Mouse (Mus musculus): ENCODE measurements at regions not wholly inside any gene's neighbourhood (a gene's known extent, or its start where the extent isn't known, plus 50 kb on each side); places are given as distances from the start of the nearest gene placed in this dataset.

- no peak for DNase-seq (ENCODE audit: extremely low read depth)
- Histone ChIP-seq H3K36me3 (replicated peaks in 1 of 2; ENCODE audit: control insufficient read depth in 1 of 2, insufficient read depth in 1 of 2, low read length in 1 of 2) (no peaks in the 10 kb centered on the region), H3K4me1 (ENCODE audit: control insufficient read depth in 1 of 2, insufficient read depth in 2 of 2) (no peaks in the 10 kb centered on the region), H3K9me3 (replicated peaks; ENCODE audit: low read length) (no peaks in the 10 kb centered on the region), H3K4me2 (ENCODE audit: insufficient read depth, low read depth, poor library complexity, severe bottlenecking) (no peak overlapping the region), H3K79me2 (replicated peaks; ENCODE audit: control insufficient read depth, extremely low read depth, insufficient read depth, poor library complexity, severe bottlenecking) (no peaks in the 10 kb centered on the region), H3K27ac (ENCODE audit: insufficient read depth, low read depth) (no peak overlapping the region), H3K9ac (ENCODE audit: insufficient read depth, low read depth) (no peak overlapping the region), H3K27me3 (replicated peaks) (no peaks in the 10 kb centered on the region), H3K4me3 (replicated peaks in 1 of 3; ENCODE audit: low read depth in 2 of 3, low read length in 2 of 3, poor library complexity in 1 of 3) (no peak overlapping the region)
- dilution Hi-C loops (cut with MboI; ENCODE audit: extremely low pct_ligation_motif_present, extremely low pct_unique_long_range_greater_than_20kb, low sequenced_read_pairs) (no loop called here), in situ Hi-C loops (cut with MboI; ENCODE audit: low pct_ligation_motif_present, low pct_unique_long_range_greater_than_20kb, low sequenced_read_pairs) (no loop called here)
- TF ChIP-seq BHLHE40 (IDR thresholded peaks at IDR 0.05; ENCODE audit: low read depth, low read length) (no peak), ZMIZ1 (IDR thresholded peaks at IDR 0.05; ENCODE audit: low read depth, low read length) (no peak), TCF12 (IDR thresholded peaks at IDR 0.05; ENCODE audit: low read depth, low read length) (no peak), PAX5 (IDR thresholded peaks at IDR 0.05; ENCODE audit: low read length) (no peak), USF1 (IDR thresholded peaks at IDR 0.05; ENCODE audit: low read depth, low read length) (no peak), MAX (IDR thresholded peaks at IDR 0.05; ENCODE audit: low read length) (no peak), MXI1 (IDR thresholded peaks at IDR 0.05; ENCODE audit: low read depth, low read length) (no peak), MAFK (IDR thresholded peaks at IDR 0.05; ENCODE audit: insufficient replicate concordance, low read length) (no peak), ZNF384 (IDR thresholded peaks at IDR 0.05; ENCODE audit: low read depth, low read length) (no peak), UBTF (IDR thresholded peaks at IDR 0.05; ENCODE audit: low read depth, low read length) (no peak), GABPA (IDR thresholded peaks at IDR 0.05; ENCODE audit: insufficient replicate concordance, low read depth, low read length) (no peak), E2F4 (IDR thresholded peaks at IDR 0.05; ENCODE audit: insufficient replicate concordance, low read depth, low read length) (no peak), TBP (conservative IDR thresholded peaks at IDR 0.05; ENCODE audit: low read depth, low read length) (no peak), RCOR1 (conservative IDR thresholded peaks at IDR 0.05; ENCODE audit: low read depth, low read length) (no peak), CHD2 (IDR thresholded peaks at IDR 0.05; ENCODE audit: low read length) (no peak), JUN (IDR thresholded peaks at IDR 0.05; ENCODE audit: insufficient read depth, low read depth, low read length) (no peak), CHD1 (IDR thresholded peaks at IDR 0.05; ENCODE audit: low read depth, low read length) (no peak)
Measured at GRCm38 (mm10) chr10:15248899-15249298, 530.9 kb upstream of the Gje1 start.

- TF ChIP-seq EP300 (IDR thresholded peaks at IDR 0.05; ENCODE audit: low read length) (no peak), ZMIZ1 (IDR thresholded peaks at IDR 0.05; ENCODE audit: low read depth, low read length) (no peak), ZC3H11A (IDR thresholded peaks at IDR 0.05; ENCODE audit: low read depth, low read length) (no peak), MEF2A (IDR thresholded peaks at IDR 0.05; ENCODE audit: borderline replicate concordance, low read depth, low read length) (no peak), BHLHE40 (IDR thresholded peaks at IDR 0.05; ENCODE audit: low read depth, low read length) (no peak), UBTF (IDR thresholded peaks at IDR 0.05; ENCODE audit: low read depth, low read length) (no peak), SIN3A (IDR thresholded peaks at IDR 0.05; ENCODE audit: low read length) (no peak), POLR2AphosphoS2 (IDR thresholded peaks at IDR 0.05; ENCODE audit: low read depth, low read length) (no peak), CHD2 (IDR thresholded peaks at IDR 0.05; ENCODE audit: low read length) (no peak), RCOR1 (conservative IDR thresholded peaks at IDR 0.05; ENCODE audit: low read depth, low read length) (no peak), RAD21 (IDR thresholded peaks at IDR 0.05; ENCODE audit: low read depth, low read length) (no peak), MAFK (IDR thresholded peaks at IDR 0.05; ENCODE audit: insufficient replicate concordance, low read length) (no peak), NELFE (IDR thresholded peaks at IDR 0.05; ENCODE audit: low read depth, low read length) (no peak), USF2 (conservative IDR thresholded peaks at IDR 0.05; ENCODE audit: low read depth, low read length) (no peak), CHD1 (IDR thresholded peaks at IDR 0.05; ENCODE audit: low read depth, low read length) (no peak), SMC3 (IDR thresholded peaks at IDR 0.05; ENCODE audit: low read depth, low read length) (no peak), MXI1 (IDR thresholded peaks at IDR 0.05; ENCODE audit: low read depth, low read length) (no peak), USF1 (IDR thresholded peaks at IDR 0.05; ENCODE audit: low read depth, low read length) (no peak), KAT2A (IDR thresholded peaks at IDR 0.05; ENCODE audit: insufficient replicate concordance, low read length) (no peak)
- dilution Hi-C loops (cut with MboI; ENCODE audit: extremely low pct_ligation_motif_present, extremely low pct_unique_long_range_greater_than_20kb, low sequenced_read_pairs) (no loop called here), in situ Hi-C loops (cut with MboI; ENCODE audit: low pct_ligation_motif_present, low pct_unique_long_range_greater_than_20kb, low sequenced_read_pairs) (no loop called here)
Measured at GRCm38 (mm10) chr10:15244376-15245262, 526.6 kb upstream of the Gje1 start.

More at GRCm38 (mm10) chr10:15244376-15245262, 526.6 kb upstream of the Gje1 start:
- no peak overlapping the region for H3K27ac ChIP-seq (ENCODE audit: insufficient read depth, low read depth)
- H3K36me3 ChIP-seq (replicated peaks in 1 of 2; ENCODE audit: control insufficient read depth in 1 of 2, insufficient read depth in 1 of 2, low read length in 1 of 2), result no peaks in the 10 kb centered on the region
- no peaks in the 10 kb centered on the region for H3K27me3 ChIP-seq (replicated peaks)
- no peak for DNase-seq (ENCODE audit: extremely low read depth)
- no peaks in the 10 kb centered on the region for H3K4me1 ChIP-seq (ENCODE audit: control insufficient read depth in 1 of 2, insufficient read depth in 2 of 2)
- H3K9me3 ChIP-seq (replicated peaks; ENCODE audit: low read length), result no peaks in the 10 kb centered on the region
- H3K4me2 ChIP-seq (ENCODE audit: insufficient read depth, low read depth, poor library complexity, severe bottlenecking), result no peak overlapping the region
- H3K9ac ChIP-seq (ENCODE audit: insufficient read depth, low read depth), result no peak overlapping the region
- no peaks in the 10 kb centered on the region for H3K79me2 ChIP-seq (replicated peaks; ENCODE audit: control insufficient read depth, extremely low read depth, insufficient read depth, poor library complexity, severe bottlenecking)
- no peak overlapping the region for H3K4me3 ChIP-seq (replicated peaks in 1 of 3; ENCODE audit: low read depth in 2 of 3, low read length in 2 of 3, poor library complexity in 1 of 3)
